Mouse (Mus musculus) liver, embryonic 12.5 days (tissue): ENCODE measurements around the gene Tns1. TPM values are rescaled to one million over a fixed set of nuclear protein-coding genes. Genes with fewer than 3 reads are reported as not detected.

Source experiments
- ATAC-seq: fragments of 200-750 bp; cut with Nextera tagmentation; 2 replicates; pipeline ENCODE4 v1.8.0; 2017; ENCODE audit warnings: moderate number of reproducible peaks, mild to moderate bottlenecking, moderate library complexity
- H3K27ac ChIP-seq: fragments of 300-500 bp; sonication (generic); 2 replicates; pipeline ENCODE4 v1.5.1; 2016; ENCODE audit warnings: mild to moderate bottlenecking
- H3K27me3 ChIP-seq: fragments of 300-500 bp; sonication (generic); replicated peaks from 2 replicates; pipeline ENCODE4 v1.6.1; 2016; ENCODE audit warnings: mild to moderate bottlenecking, moderate library complexity
- H3K36me3 ChIP-seq: fragments of 300-500 bp; sonication (generic); 2 replicates; pipeline ENCODE4 v1.6.1; 2016; ENCODE audit warnings: mild to moderate bottlenecking, moderate library complexity
- H3K4me1 ChIP-seq: fragments of 300-500 bp; sonication (generic); 2 replicates; pipeline ENCODE4 v1.6.1; 2016
- H3K4me2 ChIP-seq: fragments of 300-500 bp; sonication (generic); 2 replicates; pipeline ENCODE4 v1.6.1; 2016; ENCODE audit warnings: mild to moderate bottlenecking, moderate library complexity
- H3K4me3 ChIP-seq: fragments of 300-500 bp; sonication (generic); 2 replicates; pipeline ENCODE4 v1.5.1; 2016; ENCODE audit warnings: mild to moderate bottlenecking, moderate library complexity
- H3K9ac ChIP-seq: fragments of 300-500 bp; sonication (generic); 2 replicates; pipeline ENCODE4 v1.6.1; 2016; ENCODE audit warnings: mild to moderate bottlenecking, moderate library complexity
- H3K9me3 ChIP-seq: fragments of 300-500 bp; sonication (generic); replicated peaks from 2 replicates; pipeline ENCODE4 v1.6.1; 2016; ENCODE audit warnings: mild to moderate bottlenecking, moderate library complexity
- WGBS: fragments of 180-500 bp; shearing (Covaris S2); methylation state at CpG from one replicate; pipeline ENCODE4 v1.1.7; 2016; ENCODE audit not compliant: insufficient replicate concordance; 5-methylcytosine and 5-hydroxymethylcytosine counted together
- polyA plus RNA-seq: library from polyadenylated mRNA; unstranded; fragments of >200 nt; fragmentation: Nextera tagmentation; extraction: Ambion mirVana; gene quantifications from 2 replicates; pipeline ENCODE4 v1.2.1, GENCODE M21; 2016

The Tns1 gene
- polyA plus RNA-seq, 1 experiment from 2014 or later, result 13.1 TPM

DNA sequence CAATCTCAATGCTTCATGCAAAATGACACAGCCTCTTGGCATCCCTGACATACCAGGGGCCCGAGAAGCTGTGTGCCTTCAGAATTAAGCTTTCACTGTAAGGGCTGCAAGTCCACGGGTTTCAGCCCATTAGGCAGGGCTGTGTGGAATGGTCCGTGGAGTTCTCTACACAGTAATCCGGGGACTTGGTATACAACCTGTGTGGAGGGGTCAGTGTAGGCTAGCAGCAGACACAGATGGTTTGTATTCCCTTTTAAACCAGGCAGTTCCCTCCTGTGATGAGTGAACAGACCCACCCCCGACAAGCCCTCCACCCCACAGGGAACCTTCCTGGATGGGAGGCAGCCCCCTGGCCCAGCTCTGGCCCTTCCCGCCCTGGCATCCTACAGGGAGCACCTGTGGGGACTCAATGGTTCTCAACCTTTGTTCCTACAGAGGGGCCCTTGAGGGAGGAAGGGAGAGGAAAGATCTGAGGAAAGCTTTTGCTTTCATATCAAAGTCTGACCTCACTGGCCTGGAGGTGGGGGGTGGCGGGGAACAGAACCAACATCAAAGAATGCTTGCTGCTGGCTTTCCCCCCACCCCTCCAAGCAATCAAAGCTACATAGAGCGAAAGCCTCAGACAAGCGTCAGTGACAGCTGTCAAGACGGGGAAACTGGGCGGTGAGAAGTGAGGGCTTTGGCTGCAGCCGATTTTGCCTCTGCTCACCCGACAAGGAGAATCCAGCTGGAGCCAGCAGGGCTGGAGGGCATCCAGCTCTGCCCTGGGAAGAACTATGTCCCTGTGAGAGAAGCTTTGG lies 155.3 kb downstream of the Tns1 start:
- no peak overlapping the region for H3K4me2 ChIP-seq
- H3K27me3 ChIP-seq, result peaks cover 10% of the 10 kb centered on the region; the same call in 1 of the 2 replicates
- H3K4me3 ChIP-seq, result no peak overlapping the region
- H3K9ac ChIP-seq, result no peak overlapping the region
- H3K4me1 ChIP-seq, result peaks cover 14% of the 10 kb centered on the region; the same call in 1 of the 2 replicates
- peaks cover 10% of the 10 kb centered on the region for H3K36me3 ChIP-seq
- no peaks in the 10 kb centered on the region for H3K9me3 ChIP-seq
- H3K27ac ChIP-seq, result no peak overlapping the region
- 38% methylated on average over 13 of the region's 13 CpGs for WGBS
- ATAC-seq, result no peak

DNA sequence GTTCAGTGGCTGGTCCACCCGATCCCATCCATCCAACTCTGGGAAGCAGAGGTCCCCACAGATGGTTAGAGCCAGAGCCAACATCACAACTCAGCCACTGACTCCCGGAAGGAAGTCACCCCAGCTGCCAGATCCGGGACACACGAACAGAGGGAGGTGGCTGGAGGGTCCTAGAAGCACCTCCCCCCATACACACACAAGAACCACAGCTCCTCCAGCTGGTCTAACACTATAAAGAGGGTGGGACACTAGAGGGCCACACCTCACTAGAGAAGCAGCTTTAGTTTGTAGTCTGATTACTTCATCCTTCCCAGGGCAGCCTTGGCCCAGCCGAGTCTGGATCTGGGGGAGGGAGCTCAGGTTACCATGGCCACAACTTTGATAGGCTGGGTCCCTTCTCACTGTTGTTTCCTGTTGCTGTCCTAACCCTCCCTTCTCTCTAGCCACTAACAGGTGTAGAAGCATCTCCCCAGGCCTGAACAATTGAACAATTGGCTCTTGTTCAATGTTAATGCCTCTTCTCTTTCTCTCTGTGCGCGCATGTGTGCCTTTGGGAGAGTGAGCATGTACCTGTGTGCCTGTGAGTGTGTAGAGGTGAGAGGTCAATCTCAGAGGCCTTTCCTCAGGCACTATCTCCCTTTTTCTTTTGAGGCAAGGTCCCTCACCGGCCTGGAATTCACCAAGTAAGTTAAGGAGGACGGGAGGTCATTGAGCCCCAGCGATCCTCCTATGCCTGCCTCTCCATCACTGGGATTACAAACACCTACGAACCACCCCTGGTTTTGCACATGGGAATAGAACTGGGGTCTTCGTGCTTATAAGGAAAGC lies 157.6 kb downstream of the Tns1 start:
- no peak for ATAC-seq
- Histone ChIP-seq H3K4me2 (no peak overlapping the region), H3K27ac (no peak overlapping the region), H3K4me1 (peaks cover 20% of the 10 kb centered on the region; the same call in 1 of the 2 replicates), H3K9ac (no peak overlapping the region), H3K9me3 (no peaks in the 10 kb centered on the region), H3K27me3 (peaks cover 10% of the 10 kb centered on the region; the same call in 1 of the 2 replicates), H3K36me3 (peaks cover 6% of the 10 kb centered on the region), H3K4me3 (no peak overlapping the region)
- 50% methylated on average over 12 of the region's 12 CpGs for WGBS

DNA sequence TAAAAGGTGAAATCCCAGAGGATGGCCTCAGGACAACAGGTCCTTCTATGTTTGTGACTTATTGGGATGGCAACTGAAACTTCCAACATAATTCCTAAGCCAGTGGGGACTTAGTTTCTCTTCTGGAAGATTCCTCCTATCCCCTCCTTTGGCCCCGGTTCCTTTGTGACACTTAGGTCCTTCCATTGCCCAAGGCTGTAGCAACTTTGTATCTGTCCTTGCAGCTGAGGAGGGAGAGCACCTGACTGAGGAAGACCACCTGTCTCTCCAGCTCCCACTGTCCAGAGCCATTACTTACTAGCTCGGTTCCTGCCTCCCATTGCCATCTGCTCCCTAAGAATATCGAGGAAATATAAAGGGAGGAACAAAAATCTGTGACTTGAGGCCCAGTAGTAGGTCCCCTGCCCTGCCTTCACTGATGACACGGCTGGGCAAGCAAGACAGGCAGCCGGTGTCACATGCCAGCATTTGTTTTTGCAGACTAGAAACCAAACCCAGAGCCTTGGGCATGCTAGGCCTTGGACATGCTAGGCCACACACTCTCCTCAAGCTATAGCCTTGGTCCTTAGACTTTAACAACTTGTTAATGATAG lies 160.0 kb downstream of the Tns1 start:
- no peak overlapping the region for H3K4me3 ChIP-seq
- peaks cover 3% of the 10 kb centered on the region; the same call in 1 of the 2 replicates for H3K27me3 ChIP-seq
- ATAC-seq, result no peak
- H3K4me2 ChIP-seq, result no peak overlapping the region
- no peak overlapping the region for H3K27ac ChIP-seq
- H3K4me1 ChIP-seq, result peaks cover 19% of the 10 kb centered on the region; the same call in 1 of the 2 replicates
- H3K36me3 ChIP-seq, result 0 out of 2 replicates have a peak, but pooled peaks cover 2% of the 10 kb centered on the region
- no peaks in the 10 kb centered on the region for H3K9me3 ChIP-seq
- H3K9ac ChIP-seq, result no peak overlapping the region
- WGBS, result 61% methylated on average over 5 of the region's 5 CpGs

DNA sequence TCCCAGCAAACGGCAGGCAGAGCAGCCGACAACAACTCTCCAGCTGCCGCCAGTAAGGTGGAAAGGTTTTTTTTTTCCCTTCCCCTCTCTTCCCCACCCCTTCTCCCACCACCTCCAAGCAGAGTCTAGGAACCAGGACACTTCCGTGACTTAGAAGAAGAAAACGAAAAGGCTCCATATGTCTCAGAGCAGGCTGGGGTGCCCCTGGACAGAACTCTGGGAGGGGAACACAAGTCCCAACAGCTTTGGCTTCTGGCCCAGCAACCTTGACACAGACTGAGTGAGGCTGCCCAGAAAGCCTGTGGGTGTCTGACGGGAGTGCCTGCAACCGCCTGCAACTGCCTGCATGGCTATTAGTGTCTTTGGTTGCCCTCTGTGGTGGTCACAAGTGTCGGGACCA lies 160.6 kb downstream of the Tns1 start:
- no peak for ATAC-seq
- Histone ChIP-seq H3K4me2 (no peak overlapping the region), H3K4me1 (peaks cover 14% of the 10 kb centered on the region; the same call in 1 of the 2 replicates)

DNA sequence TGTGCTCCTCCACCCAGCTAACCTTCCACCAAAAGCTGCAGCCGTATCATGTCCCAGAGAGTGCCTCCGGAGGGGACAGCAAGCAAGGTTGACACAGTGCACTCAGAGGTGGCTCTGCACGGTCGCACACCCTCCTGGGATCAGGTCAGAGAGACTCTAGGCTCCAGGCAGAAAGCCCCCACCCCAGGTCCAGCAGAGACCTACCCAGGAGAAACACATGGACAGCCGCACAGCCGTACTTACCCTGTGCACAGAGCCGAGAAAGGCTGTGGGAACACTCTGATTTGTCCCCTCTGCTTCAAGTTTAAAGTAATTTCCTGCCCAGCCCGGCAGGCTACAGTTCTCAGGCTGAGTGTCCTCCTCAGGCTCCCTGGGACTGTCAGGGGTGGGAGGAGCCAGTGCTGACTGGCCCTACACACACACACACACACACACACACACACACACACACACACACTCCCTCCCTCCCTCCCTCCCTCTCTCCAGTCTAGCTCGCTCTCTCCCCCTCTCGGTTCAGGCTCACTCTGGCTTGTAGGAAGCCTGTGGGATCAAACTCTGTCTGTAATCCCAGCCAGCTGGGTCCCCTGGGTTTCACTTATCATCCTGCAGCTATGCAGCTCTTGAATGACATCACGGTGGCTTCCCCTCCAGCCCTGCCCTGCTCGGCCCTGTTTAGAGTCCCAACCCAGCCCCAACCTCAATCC lies 161.4 kb downstream of the Tns1 start:
- no peaks in the 10 kb centered on the region for H3K9me3 ChIP-seq
- H3K27ac ChIP-seq, result peak overlapping the region; percentile 70
- 24% methylated on average over 12 of the region's 12 CpGs for WGBS
- H3K27me3 ChIP-seq, result no peaks in the 10 kb centered on the region
- ATAC-seq, result peak; percentile 68
- no peak overlapping the region for H3K4me2 ChIP-seq
- H3K9ac ChIP-seq, result no peak overlapping the region
- peaks cover 14% of the 10 kb centered on the region; the same call in 1 of the 2 replicates for H3K4me1 ChIP-seq
- no peaks in the 10 kb centered on the region; the same call in 1 of the 2 replicates for H3K36me3 ChIP-seq
- H3K4me3 ChIP-seq, result no peak overlapping the region

More for the DNA sequence above, 160.6 kb downstream of the Tns1 start:
- Histone ChIP-seq H3K9ac (no peak overlapping the region), H3K27me3 (no peaks in the 10 kb centered on the region), H3K9me3 (no peaks in the 10 kb centered on the region), H3K27ac (peak overlapping the region; percentile 70; the same call in 1 of the 2 replicates), H3K4me3 (no peak overlapping the region), H3K36me3 (no peaks in the 10 kb centered on the region)
- WGBS, result 41% methylated on average over 8 of the region's 8 CpGs

DNA sequence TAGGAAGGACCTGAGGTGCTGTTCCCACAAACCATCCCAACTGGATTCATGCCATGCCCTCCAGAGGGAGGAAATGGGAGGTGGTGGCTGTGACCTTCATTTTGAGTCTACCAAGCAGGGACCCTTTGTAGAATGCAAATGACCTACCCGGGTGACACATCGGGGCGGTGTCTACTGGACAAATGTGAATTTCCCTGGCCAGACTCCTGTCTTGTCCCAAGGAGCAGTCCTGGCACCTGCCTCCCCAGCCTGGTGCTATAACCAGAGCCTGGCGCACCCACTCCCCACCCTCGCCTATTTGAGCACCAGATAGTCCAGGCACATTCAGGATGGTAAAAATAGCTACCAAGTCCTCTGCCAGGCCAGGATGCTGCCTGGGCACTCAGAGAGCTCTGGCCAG lies 162.2 kb downstream of the Tns1 start:
- WGBS, result 77% methylated on average over 5 of the region's 5 CpGs
- no peaks in the 10 kb centered on the region for H3K27me3 ChIP-seq
- ATAC-seq, result no peak
- no peak overlapping the region for H3K9ac ChIP-seq
- H3K27ac ChIP-seq, result no peak overlapping the region
- no peaks in the 10 kb centered on the region for H3K9me3 ChIP-seq
- H3K4me3 ChIP-seq, result no peak overlapping the region
- H3K4me1 ChIP-seq, result peaks cover 14% of the 10 kb centered on the region; the same call in 1 of the 2 replicates
- no peaks in the 10 kb centered on the region; the same call in 1 of the 2 replicates for H3K36me3 ChIP-seq
- no peak overlapping the region for H3K4me2 ChIP-seq

DNA sequence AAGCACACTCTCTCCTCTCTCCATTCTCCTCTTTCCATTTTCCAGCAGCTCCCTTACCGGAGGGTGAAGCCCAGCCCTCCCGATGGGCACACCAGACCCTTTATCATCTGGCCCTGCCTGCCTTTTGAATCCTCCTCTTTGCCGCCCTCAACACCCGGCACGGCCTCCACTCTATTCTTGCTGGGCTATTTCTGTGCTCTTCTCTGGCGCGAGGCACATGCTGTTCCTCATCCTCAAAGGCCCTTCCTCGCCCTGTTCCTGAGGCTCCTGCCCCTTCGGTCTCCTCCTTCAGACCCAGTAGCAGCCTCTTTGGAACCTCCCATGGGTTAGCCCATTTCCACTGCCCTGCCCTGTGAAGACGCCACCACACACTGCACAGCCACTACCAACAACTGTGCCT lies 164.5 kb downstream of the Tns1 start:
- H3K4me2 ChIP-seq, result no peak overlapping the region
- no peak overlapping the region for H3K4me3 ChIP-seq
- no peaks in the 10 kb centered on the region for H3K27me3 ChIP-seq
- no peaks in the 10 kb centered on the region for H3K9me3 ChIP-seq
- H3K9ac ChIP-seq, result no peak overlapping the region
- peaks cover 15% of the 10 kb centered on the region for H3K4me1 ChIP-seq
- no peaks in the 10 kb centered on the region; the same call in 1 of the 2 replicates for H3K36me3 ChIP-seq
- ATAC-seq, result no peak
- WGBS, result 83% methylated on average over 10 of the region's 10 CpGs
- H3K27ac ChIP-seq, result no peak overlapping the region

DNA sequence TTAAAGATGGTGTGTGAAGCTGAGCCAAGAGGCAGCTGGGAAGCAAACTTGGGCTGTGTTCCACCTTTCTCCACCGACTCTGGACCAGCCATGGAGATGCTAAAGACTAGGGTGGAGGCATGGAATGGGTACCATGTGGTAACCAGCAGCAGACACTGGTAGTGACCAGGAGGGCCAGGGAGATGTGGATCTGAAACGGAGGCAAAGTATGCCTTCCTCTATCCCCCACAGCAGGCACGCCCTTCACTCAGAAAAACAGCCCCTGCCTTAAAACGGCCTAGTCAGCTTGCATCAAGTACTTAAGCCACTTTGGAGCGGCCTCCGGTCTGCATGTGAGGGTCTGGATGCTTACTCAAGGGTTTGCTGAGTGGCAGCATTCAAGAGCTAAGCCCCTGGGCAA lies 164.9 kb downstream of the Tns1 start:
- Histone ChIP-seq H3K27me3 (no peaks in the 10 kb centered on the region), H3K4me3 (no peak overlapping the region), H3K27ac (no peak overlapping the region), H3K4me2 (no peak overlapping the region), H3K9me3 (no peaks in the 10 kb centered on the region), H3K4me1 (peaks cover 18% of the 10 kb centered on the region), H3K9ac (no peak overlapping the region), H3K36me3 (no peaks in the 10 kb centered on the region; the same call in 1 of the 2 replicates)
- 65% methylated on average over 6 of the region's 6 CpGs for WGBS
- ATAC-seq, result no peak

DNA sequence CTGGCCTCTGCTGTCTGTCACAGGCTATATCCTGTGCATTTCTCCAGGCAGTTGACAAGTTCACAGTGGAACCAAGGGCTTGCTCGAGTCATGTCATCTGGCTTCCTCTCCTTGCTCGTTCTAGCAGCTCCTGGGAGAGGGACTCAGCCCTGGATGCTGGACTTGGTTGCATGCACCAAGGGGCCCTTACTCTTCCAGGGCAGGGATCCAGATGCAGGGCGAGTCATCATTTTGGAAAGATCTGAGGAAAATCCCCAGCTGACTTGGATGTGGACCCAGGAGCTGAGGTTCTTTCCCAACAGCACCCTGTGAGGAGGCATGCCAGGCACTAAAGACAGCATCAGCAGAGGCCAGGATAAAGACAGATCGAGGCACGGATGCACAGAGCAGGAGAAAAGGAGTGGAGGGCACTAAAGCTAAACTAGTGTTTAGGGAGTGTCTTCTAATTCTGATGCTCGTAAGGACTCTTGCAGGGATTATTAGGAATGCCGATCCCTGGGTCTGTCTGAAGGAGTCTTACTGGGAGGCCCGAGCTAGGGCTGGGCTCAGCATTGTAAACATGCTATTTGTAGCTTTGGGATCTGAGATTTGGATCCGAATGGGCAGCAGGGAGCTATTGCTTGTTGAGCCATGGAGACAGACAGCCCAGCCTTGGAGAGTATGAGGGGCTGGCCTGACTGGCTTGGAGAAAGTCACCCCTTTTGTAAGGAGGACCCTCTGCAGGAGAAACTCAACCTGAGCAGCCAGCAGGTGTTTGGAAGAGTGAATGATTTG lies 165.9 kb downstream of the Tns1 start:
- H3K27ac ChIP-seq, result no peak overlapping the region
- H3K9ac ChIP-seq, result no peak overlapping the region
- 59% methylated on average over 9 of the region's 9 CpGs for WGBS
- no peaks in the 10 kb centered on the region for H3K9me3 ChIP-seq
- H3K4me3 ChIP-seq, result no peak overlapping the region
- H3K36me3 ChIP-seq, result peaks cover 5% of the 10 kb centered on the region
- no peak for ATAC-seq
- H3K4me2 ChIP-seq, result no peak overlapping the region
- no peaks in the 10 kb centered on the region for H3K27me3 ChIP-seq
- H3K4me1 ChIP-seq, result peaks cover 18% of the 10 kb centered on the region

DNA sequence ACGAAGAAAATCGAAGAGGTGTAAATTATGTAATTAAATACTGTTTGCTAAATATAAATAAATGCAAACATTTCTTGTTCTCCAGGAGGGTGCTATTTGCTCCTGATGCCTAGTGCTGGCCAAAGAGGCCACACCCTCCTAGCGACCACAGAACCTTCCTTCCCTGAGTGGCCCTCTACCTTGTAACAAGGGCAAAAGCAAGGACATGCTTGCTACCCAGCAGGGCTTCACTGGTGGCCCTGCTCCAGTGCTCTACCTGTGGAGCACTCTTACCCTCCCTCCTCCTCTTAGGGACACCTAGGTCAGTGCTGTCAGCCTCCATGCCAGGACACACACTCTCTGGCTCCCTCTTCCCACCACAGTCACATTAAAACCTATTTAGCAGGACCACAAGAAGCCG lies 166.8 kb downstream of the Tns1 start:
- no peaks in the 10 kb centered on the region for H3K9me3 ChIP-seq
- H3K4me3 ChIP-seq, result no peak overlapping the region
- no peak overlapping the region for H3K4me2 ChIP-seq
- no peak overlapping the region for H3K9ac ChIP-seq
- no peak overlapping the region for H3K27ac ChIP-seq
- peaks cover 14% of the 10 kb centered on the region for H3K36me3 ChIP-seq
- 56% methylated on average over 4 of the region's 4 CpGs for WGBS
- ATAC-seq, result no peak
- no peaks in the 10 kb centered on the region for H3K27me3 ChIP-seq
- H3K4me1 ChIP-seq, result peaks cover 12% of the 10 kb centered on the region

DNA sequence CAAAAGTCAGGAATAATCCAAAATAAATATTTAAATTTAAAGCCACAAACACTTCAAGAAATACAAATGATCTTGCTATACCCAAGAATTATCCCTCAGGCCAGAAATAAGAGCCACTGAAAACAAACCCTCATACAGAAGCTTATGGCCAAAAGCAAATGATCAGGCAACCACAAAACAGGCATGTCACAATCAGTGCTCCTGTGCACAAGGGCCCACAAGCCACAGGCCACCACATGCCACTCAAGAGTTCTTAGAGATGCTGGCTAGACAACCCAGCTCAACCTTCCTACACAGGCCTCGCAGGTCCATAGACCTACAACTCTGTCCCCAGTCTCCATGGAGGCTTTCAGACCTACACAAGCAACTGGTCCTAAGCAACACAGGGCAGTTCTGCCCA lies 167.9 kb downstream of the Tns1 start:
- no peak overlapping the region for H3K27ac ChIP-seq
- 67% methylated on average over 1 of the region's 1 CpGs for WGBS
- no peak for ATAC-seq

More for the DNA sequence above, 167.9 kb downstream of the Tns1 start:
- H3K9me3 ChIP-seq, result no peaks in the 10 kb centered on the region
- H3K27me3 ChIP-seq, result no peaks in the 10 kb centered on the region
- peaks cover 18% of the 10 kb centered on the region for H3K36me3 ChIP-seq
- no peak overlapping the region for H3K4me2 ChIP-seq
- H3K4me3 ChIP-seq, result no peak overlapping the region
- H3K9ac ChIP-seq, result no peak overlapping the region
- H3K4me1 ChIP-seq, result peaks cover 12% of the 10 kb centered on the region
